Mouse (Mus musculus): ENCODE measurements around the gene Coq9. TPM values are rescaled to one million over a fixed set of nuclear protein-coding genes. Genes with fewer than 3 reads are reported as not detected.

The Coq9 gene
- total and polyA plus RNA-seq, 2 experiments, result 148 to 280 TPM

DNA sequence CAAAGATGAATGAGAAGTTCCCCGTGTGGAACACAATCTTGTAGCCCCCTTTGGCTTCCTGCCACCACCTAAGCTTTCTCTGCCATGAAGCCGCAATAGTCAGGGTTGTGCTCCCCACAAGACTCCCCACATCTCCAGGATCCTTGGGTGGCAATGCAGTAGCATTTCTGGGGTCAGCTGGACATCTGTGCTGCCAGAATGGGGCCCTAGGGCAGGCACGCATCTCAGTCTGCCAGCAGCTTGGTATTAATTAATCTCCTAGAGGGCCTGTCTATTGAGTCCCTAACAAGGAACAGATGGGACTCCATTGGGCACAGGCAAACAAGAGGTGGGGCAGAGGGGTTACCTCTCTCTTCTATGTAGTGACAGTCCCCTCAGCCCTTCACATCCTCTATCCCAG is 34.0 kb downstream of the Coq9 start:
- Histone ChIP-seq H3K9ac (ENCODE audit: low read depth, low read length) (no peak overlapping the region), H3K79me2 (ENCODE audit: control insufficient read depth, insufficient read depth, low read length) (no peaks in the 10 kb centered on the region), H3K27me3 (ENCODE audit: control insufficient read depth, insufficient read depth, low read length) (no peaks in the 10 kb centered on the region; the same call in 1 of the 2 replicates), H3K27ac (replicated peaks; ENCODE audit: insufficient read depth, low read depth, low read length) (no peak overlapping the region), H3K4me1 (ENCODE audit: control insufficient read depth, insufficient read depth, low read length) (no peaks in the 10 kb centered on the region; the same call in none of the 2 replicates), H3K4me3 (ENCODE audit: insufficient read depth, low read depth, low read length) (no peak overlapping the region), H3K36me3 (ENCODE audit: control insufficient read depth, insufficient read depth, low read length) (no peaks in the 10 kb centered on the region)
- 83% methylated on average over 3 of the region's 3 CpGs for WGBS
- DNase-seq (ENCODE audit: extremely low read depth, low read depth, low spot score), result no peak
- TF ChIP-seq POLR2A (IDR thresholded peaks at IDR 0.05; ENCODE audit: extremely low read depth, insufficient read depth, low read length) (no peak), CTCF (IDR thresholded peaks at IDR 0.05; ENCODE audit: low read depth, low read length) (no peak)

DNA sequence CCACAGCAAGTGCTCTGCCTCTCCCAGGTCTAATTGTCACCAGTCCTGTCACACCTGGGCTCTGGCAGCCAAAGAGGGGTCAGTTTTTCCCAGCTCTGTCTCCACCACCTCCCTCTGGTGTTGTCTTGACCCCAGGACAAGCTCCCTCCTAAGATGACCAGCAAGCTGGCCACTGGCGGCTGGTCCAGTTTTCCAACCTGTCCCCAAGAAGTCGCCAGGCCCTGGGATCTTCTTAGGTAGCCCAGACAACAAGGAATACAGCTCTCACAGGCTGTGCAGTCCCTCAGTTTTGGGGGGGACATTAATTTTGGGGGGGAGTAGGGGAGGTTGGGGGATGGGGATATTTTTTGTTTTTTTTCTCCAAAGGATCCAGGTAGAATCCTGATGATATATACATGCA is 34.5 kb downstream of the Coq9 start:
- H3K79me2 ChIP-seq (ENCODE audit: control insufficient read depth, insufficient read depth, low read length), result no peaks in the 10 kb centered on the region
- no peak for TF ChIP-seq CTCF (IDR thresholded peaks at IDR 0.05; ENCODE audit: low read depth, low read length)
- no peak for TF ChIP-seq POLR2A (IDR thresholded peaks at IDR 0.05; ENCODE audit: extremely low read depth, insufficient read depth, low read length)
- no peaks in the 10 kb centered on the region; the same call in none of the 2 replicates for H3K4me1 ChIP-seq (ENCODE audit: control insufficient read depth, insufficient read depth, low read length)
- WGBS, result 94% methylated on average over 2 of the region's 2 CpGs
- no peak overlapping the region for H3K4me3 ChIP-seq (ENCODE audit: insufficient read depth, low read depth, low read length)
- H3K27me3 ChIP-seq (ENCODE audit: control insufficient read depth, insufficient read depth, low read length), result no peaks in the 10 kb centered on the region; the same call in 1 of the 2 replicates
- no peak for DNase-seq (ENCODE audit: extremely low read depth, low read depth, low spot score)
- no peaks in the 10 kb centered on the region for H3K36me3 ChIP-seq (ENCODE audit: control insufficient read depth, insufficient read depth, low read length)
- H3K27ac ChIP-seq (replicated peaks; ENCODE audit: insufficient read depth, low read depth, low read length), result no peak overlapping the region
- H3K9ac ChIP-seq (ENCODE audit: low read depth, low read length), result no peak overlapping the region

DNA sequence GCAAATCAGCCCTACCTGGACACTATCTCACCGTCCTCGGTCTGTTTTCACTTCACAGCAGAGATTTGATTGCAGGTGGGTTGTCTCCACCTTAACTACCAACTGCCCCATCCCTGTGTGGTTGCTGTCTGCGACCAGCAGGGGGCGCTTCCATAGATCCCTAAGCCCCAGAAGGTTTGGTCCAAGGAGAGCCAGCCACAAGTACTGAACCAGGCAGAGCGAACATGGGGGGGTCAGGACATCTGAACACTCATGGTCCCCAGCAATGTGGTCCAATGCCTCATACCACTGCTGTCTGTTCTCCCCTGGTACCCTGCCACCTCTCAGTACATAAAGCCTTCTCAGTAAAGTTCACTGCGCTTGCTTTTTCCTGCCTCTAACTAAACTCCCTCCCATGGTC is 36.2 kb downstream of the Coq9 start:
- Histone ChIP-seq H3K4me3 (ENCODE audit: insufficient read depth, low read depth, low read length) (no peak overlapping the region), H3K79me2 (ENCODE audit: control insufficient read depth, insufficient read depth, low read length) (no peaks in the 10 kb centered on the region), H3K27ac (replicated peaks; ENCODE audit: insufficient read depth, low read depth, low read length) (no peak overlapping the region), H3K4me1 (ENCODE audit: control insufficient read depth, insufficient read depth, low read length) (no peaks in the 10 kb centered on the region; the same call in none of the 2 replicates), H3K27me3 (ENCODE audit: control insufficient read depth, insufficient read depth, low read length) (no peaks in the 10 kb centered on the region; the same call in 1 of the 2 replicates), H3K9ac (ENCODE audit: low read depth, low read length) (no peak overlapping the region), H3K36me3 (ENCODE audit: control insufficient read depth, insufficient read depth, low read length) (no peaks in the 10 kb centered on the region)
- 14% methylated on average over 6 of the region's 6 CpGs for WGBS
- peak; percentile 50 for DNase-seq (ENCODE audit: extremely low read depth, low read depth, low spot score)
- TF ChIP-seq POLR2A (IDR thresholded peaks at IDR 0.05; ENCODE audit: extremely low read depth, insufficient read depth, low read length) (no peak), CTCF (IDR thresholded peaks at IDR 0.05; ENCODE audit: low read depth, low read length) (peak; percentile 91)

DNA sequence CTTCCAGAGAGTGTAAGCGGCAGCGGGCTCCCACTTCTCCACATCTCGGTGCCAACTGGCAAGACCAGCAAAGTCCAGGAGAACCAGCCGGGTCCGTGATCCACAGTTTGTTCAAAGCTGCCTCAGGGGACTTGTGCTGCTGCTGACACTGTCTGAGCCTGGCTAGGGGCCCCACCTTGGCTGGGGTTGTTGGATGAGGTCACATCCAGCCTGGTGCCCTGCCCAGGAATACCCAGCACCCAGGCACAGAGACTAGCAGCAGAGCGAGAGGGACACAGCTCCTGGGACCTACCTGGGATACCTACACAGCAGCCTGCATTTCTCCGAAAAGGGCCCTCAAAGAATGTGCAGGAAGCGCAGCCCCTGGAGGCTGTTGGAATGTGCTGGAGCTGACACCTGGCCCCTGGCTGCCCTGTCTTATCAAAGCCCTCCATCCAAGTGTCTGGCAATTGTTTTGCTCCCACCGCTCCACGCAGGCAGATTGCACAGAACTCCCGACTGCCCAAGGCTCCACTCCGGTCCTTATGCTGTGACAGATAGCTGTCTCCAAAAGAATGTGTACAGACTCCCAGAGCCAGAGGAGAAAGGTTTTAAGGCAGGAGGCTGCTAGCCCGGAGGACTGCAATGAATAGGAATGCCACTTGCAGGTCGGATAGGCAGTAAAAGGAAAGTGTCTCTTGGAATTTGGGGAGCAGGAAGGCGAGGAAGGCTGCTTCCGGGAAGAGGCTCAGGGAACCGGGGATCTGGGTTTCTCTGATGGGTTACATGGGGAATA is 37.2 kb downstream of the Coq9 start:
- H3K4me1 ChIP-seq (ENCODE audit: control insufficient read depth, insufficient read depth, low read length), result no peaks in the 10 kb centered on the region; the same call in none of the 2 replicates
- H3K9ac ChIP-seq (ENCODE audit: low read depth, low read length), result peak overlapping the region; percentile 56
- no peaks in the 10 kb centered on the region for H3K79me2 ChIP-seq (ENCODE audit: control insufficient read depth, insufficient read depth, low read length)
- H3K27ac ChIP-seq (replicated peaks; ENCODE audit: insufficient read depth, low read depth, low read length), result no peak overlapping the region
- TF ChIP-seq CTCF (IDR thresholded peaks at IDR 0.05; ENCODE audit: low read depth, low read length), result no peak
- TF ChIP-seq POLR2A (IDR thresholded peaks at IDR 0.05; ENCODE audit: extremely low read depth, insufficient read depth, low read length), result no peak
- H3K36me3 ChIP-seq (ENCODE audit: control insufficient read depth, insufficient read depth, low read length), result no peaks in the 10 kb centered on the region
- no peak for DNase-seq (ENCODE audit: extremely low read depth, low read depth, low spot score)
- H3K27me3 ChIP-seq (ENCODE audit: control insufficient read depth, insufficient read depth, low read length), result no peaks in the 10 kb centered on the region; the same call in 1 of the 2 replicates
- 24% methylated on average over 17 of the region's 17 CpGs for WGBS
- peak overlapping the region; percentile 54 for H3K4me3 ChIP-seq (ENCODE audit: insufficient read depth, low read depth, low read length)

DNA sequence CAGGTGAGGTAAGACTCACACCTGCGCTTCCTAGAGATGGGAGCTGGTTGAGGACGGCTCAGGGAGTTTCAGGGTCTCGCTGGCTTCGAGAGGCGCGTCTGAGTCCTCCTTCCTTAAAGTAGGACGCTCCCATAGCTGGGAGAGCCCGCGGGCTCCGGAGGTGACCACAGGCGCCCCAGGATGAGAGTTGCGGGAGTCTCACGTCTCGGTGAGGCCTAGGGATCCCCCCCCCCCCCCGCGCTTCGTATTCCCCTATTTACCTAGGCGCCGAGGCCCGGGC is 37.7 kb downstream of the Coq9 start:
- no peak for DNase-seq (ENCODE audit: extremely low read depth, low read depth, low spot score)
- peak overlapping the region; percentile 54 for H3K4me3 ChIP-seq (ENCODE audit: insufficient read depth, low read depth, low read length)
- under 1% methylated on average over 20 of the region's 20 CpGs for WGBS
- no peak overlapping the region for H3K27ac ChIP-seq (replicated peaks; ENCODE audit: insufficient read depth, low read depth, low read length)
- no peaks in the 10 kb centered on the region; the same call in 1 of the 2 replicates for H3K27me3 ChIP-seq (ENCODE audit: control insufficient read depth, insufficient read depth, low read length)
- H3K9ac ChIP-seq (ENCODE audit: low read depth, low read length), result peak overlapping the region; percentile 56
- H3K79me2 ChIP-seq (ENCODE audit: control insufficient read depth, insufficient read depth, low read length), result no peaks in the 10 kb centered on the region
- H3K4me1 ChIP-seq (ENCODE audit: control insufficient read depth, insufficient read depth, low read length), result no peaks in the 10 kb centered on the region; the same call in none of the 2 replicates
- TF ChIP-seq CTCF (IDR thresholded peaks at IDR 0.05; ENCODE audit: low read depth, low read length) (no peak), POLR2A (IDR thresholded peaks at IDR 0.05; ENCODE audit: extremely low read depth, insufficient read depth, low read length) (no peak)
- no peaks in the 10 kb centered on the region for H3K36me3 ChIP-seq (ENCODE audit: control insufficient read depth, insufficient read depth, low read length)

DNA sequence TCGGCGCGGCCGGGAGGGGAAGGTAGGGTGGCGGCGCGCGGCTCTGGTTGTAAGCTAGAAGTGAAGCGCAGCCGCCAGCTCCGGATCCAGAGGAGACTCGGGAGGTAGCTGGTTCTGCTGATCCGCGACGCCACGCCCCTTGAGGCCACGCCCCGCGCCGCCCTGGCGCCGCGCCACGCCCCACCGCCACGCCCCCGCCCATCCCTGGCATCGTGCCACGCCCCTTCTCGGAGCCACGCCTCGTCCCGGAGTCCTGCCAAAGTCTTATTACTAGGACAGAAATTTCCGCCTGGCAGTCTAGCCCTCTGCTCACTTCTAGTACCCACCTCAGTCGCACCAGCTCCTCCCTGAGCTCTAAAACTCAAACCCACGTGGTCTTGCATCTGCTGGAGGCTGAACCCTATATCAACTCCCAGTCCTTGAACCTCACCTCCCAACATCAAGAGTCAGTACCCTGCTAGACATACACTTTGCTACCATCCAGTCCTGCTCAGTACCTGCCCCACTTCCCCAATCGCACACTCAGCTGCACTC is 38.1 kb downstream of the Coq9 start, which contains the start of gene Dok4:
TSS of gene Dok4 (minus strand) at position 134 of the 534 bp plus-strand sequence.
- WGBS, result 2% methylated on average over 29 of the region's 37 CpGs
- Histone ChIP-seq H3K79me2 (ENCODE audit: control insufficient read depth, insufficient read depth, low read length) (no peaks in the 10 kb centered on the region), H3K9ac (ENCODE audit: low read depth, low read length) (peak within 1 kb of the TSS; percentile 56), H3K4me1 (ENCODE audit: control insufficient read depth, insufficient read depth, low read length) (no peaks in the 10 kb centered on the region; the same call in none of the 2 replicates), H3K4me3 (ENCODE audit: insufficient read depth, low read depth, low read length) (peak within 1 kb of the TSS; percentile 54), H3K27me3 (ENCODE audit: control insufficient read depth, insufficient read depth, low read length) (no peaks in the 10 kb centered on the region), H3K36me3 (ENCODE audit: control insufficient read depth, insufficient read depth, low read length) (no peaks in the 10 kb centered on the region), H3K27ac (replicated peaks; ENCODE audit: insufficient read depth, low read depth, low read length) (no peak within 1 kb of the TSS)
- peak; percentile 53 for DNase-seq (ENCODE audit: extremely low read depth, low read depth, low spot score)
- TF ChIP-seq CTCF (IDR thresholded peaks at IDR 0.05; ENCODE audit: low read depth, low read length) (no peak), POLR2A (IDR thresholded peaks at IDR 0.05; ENCODE audit: extremely low read depth, insufficient read depth, low read length) (no peak)
